Mouse (Mus musculus): ENCODE data around the gene Alkbh2.

Alkbh2 gene

GRCm38 (mm10) chr5:114100390-114101099 is 27.5 kb downstream of the Alkbh2 start:
- no peak for DNase-seq (ENCODE audit: extremely low spot score)

DNA sequence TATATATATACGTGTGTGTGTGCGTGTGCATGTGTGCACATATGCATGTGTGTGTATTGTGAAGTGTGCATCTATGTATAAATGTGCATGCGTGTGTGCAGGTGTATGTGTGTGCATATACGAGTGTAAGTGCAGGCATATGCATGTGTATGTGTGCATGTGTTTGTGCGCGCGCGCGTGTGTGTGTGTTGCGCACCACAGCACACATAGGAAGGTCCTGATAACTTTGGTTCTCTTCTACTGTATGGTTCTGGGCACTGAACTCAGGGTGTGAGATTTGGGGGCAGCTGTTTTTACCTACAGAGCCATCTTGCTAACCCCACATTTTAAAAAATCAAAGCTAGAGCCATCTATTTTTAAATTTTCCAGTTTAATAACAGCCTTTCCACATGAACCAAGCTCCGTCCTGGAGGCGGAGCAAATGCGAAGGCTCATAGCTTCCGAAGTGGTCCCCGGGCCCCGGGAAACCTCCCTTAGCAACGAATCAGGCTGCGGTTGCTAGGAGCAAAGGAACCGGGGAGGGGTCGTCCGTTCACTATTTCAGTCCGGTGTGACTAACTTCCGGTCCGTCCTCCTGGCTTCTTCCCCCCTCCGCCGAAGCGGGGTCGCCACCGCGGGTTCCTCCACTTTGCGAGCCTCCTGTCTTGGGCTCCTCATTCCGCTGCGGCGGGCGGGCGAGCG is 28.2 kb downstream of the Alkbh2 start:
- DNase-seq (ENCODE audit: extremely low spot score), result peak; percentile 94

DNA sequence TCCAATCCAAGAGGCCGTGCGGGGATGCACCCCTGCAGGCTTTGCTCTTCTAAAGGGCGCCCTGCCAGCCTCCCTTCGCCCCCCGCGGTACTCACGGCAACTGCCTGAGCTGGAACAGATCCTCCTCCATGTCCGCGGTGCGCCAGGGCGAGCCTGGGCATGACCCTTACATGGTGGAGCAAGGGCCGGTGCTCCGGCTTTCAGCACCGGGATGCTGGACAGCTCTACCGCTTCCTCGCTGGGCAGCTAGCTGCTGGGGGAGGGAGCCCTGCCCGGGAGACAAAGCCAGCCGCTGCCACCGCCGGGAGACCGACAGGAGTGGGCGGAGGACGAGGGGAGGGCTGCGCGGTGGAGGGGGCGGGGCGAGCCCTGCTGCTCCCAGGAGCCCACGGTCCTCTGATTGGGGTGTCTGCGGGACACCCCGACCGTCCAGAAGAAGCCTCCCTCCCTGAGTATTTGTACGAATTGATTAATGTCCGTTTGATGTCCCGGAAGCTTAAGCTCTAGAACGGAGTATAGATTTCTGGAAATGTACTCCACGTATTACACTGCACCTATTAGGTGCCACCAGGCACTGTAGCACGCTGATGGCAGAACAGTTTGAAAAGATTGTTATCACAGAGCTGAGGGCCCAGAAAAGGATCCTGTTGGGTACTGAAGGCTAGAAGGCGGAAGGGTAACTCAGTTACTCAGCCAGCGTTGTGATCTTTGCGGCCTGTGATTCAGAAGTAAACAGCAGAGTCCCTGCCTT is 36.8 kb downstream of the Alkbh2 start, which contains the start of gene Svop:
Svop (minus strand) TSS at position 514 of the 751 bp plus-strand sequence.
- DNase-seq (ENCODE audit: extremely low spot score), result peak; percentile 89

GRCm38 (mm10) chr5:114090421-114091013 is 37.5 kb downstream of the Alkbh2 start:
- DNase-seq (ENCODE audit: extremely low spot score), result no peak

GRCm38 (mm10) chr5:114087875-114088480 is 40.0 kb downstream of the Alkbh2 start:
- DNase-seq (ENCODE audit: extremely low spot score), result no peak

GRCm38 (mm10) chr5:114085501-114085900 is 42.5 kb downstream of the Alkbh2 start:
- no peak for DNase-seq (ENCODE audit: extremely low spot score)

DNA sequence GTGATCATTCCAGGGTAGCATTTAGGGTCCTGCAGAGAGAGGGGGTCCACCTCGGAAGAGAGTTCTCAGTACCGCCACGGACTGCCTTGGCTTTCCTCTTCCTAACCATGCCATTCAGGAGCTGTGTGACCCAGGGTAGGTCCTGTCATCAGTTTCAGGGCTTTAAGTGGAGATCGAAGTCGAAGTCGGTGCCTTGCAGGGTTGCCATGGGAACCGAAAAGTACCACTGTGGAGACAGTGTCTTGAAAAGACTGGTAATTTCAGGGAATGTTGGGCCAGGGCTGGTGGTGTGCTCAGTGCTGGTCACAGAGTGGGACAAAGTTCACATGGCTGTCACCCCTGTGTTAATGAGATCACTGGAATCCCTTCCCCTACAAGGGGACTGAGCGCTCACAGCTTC is 51.0 kb downstream of the Alkbh2 start:
- no peak for DNase-seq (ENCODE audit: extremely low spot score)

Measured in embryo, embryonic 9.5 days (tissue).